Mouse (Mus musculus) brain, adult 10 weeks (tissue): ENCODE results near the gene Olfr1305. TPM values are rescaled to one million over a fixed set of nuclear protein-coding genes. Genes with fewer than 3 reads are reported as not detected.

Experiments
- polyA plus RNA-seq: library from polyadenylated mRNA; stranded (reverse); fragments of 350-450 nt; fragmentation: Illumina TruSeq; extraction: RNeasy Lipid Tissue Mini Kit (QIAGEN cat#74804); gene quantifications from one replicate; pipeline ENCODE4 v1.2.3, GENCODE M21; 2015; ENCODE audit warnings: low read depth, low replicate concordance

Olfr1305 gene
- not detected for polyA plus RNA-seq

DNA sequence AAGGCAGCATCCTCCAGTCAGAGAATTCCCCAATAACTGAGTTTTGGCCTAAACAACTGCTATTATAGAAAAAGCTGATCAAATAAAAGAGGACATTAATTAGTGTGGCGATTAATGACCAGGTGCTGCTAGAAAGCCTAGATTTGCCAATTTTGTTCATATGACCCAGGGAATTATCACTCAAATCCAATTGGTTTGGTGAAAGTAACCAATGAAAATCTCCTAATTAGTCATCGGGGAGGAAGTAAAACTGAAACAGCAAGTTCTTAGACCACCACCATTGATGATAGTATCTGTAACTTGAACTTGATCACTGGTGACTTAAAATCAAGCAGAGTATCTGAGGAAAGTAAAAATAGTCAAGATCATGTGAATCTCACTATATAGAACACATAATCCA lies at the start of gene Olfr1305:
Olfr1305 (minus strand) TSS at position 101 of the 400 bp plus-strand sequence.

DNA sequence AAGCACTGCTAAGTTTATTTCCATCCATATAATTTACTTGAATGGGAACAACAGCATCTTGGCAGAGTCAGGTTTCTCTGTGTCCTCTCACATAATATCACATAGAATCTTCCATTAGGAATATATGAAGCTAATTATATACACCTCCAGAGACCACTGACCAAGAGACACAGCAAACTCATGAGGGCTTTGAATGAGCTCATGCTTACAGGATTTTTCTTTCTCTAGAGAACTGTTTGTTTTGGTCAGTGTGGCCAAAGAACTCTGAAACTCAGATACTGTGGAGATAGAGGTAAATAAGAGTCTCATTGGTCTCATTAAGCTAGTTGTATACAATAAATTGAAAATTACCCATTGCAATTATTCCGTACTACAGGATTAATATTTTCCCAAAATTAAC lies 39.2 kb upstream of the Olfr1305 start, which contains the start of gene Olfr1306:
Olfr1306 (minus strand) TSS at position 101 of the 400 bp plus-strand sequence.

DNA sequence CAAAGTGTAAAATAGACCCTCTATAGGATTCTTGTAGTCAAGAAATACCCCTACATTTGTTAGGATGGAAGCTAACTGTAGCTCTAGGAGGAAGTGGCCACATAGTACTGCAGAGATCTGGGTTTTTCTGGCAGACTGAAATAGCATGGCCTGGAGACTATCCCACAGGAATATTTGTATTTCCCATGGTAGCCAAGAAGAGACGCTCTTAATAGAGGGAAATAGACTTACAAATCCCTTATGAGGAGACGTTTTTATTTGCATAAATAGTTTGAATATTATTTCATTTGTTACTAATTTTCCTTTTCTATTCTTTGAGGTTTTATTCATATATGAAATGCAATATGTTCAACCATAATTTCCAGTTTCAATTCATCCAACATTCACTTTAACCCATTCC lies 56.7 kb downstream of the Olfr1305 start, which contains the start of gene Olfr1303:
Olfr1303 (minus strand) TSS at position 101 of the 400 bp plus-strand sequence.

Other genes starting within 250 kb of the Olfr1305 start
- not detected for gene Olfr1298, start 227.9 kb downstream of the Olfr1305 start, polyA plus RNA-seq
- not detected for gene Olfr1299, start 215.7 kb downstream of the Olfr1305 start, polyA plus RNA-seq
- gene Olfr1301, start 126.1 kb downstream of the Olfr1305 start, polyA plus RNA-seq = not detected
- not detected for gene Olfr1302, start 99.7 kb downstream of the Olfr1305 start, polyA plus RNA-seq
- gene Olfr1303, start 56.8 kb downstream of the Olfr1305 start, polyA plus RNA-seq = not detected
- not detected for gene Olfr1306, start 39.1 kb upstream of the Olfr1305 start, polyA plus RNA-seq
- not detected for gene Olfr1307, start 72.3 kb upstream of the Olfr1305 start, polyA plus RNA-seq
- gene Olfr1308, start 87.8 kb upstream of the Olfr1305 start, polyA plus RNA-seq = not detected
- gene Olfr1309, start 113.1 kb upstream of the Olfr1305 start, polyA plus RNA-seq = not detected
- not detected for gene Olfr1310, start 135.6 kb upstream of the Olfr1305 start, polyA plus RNA-seq
- not detected for gene Olfr1311, start 147.3 kb upstream of the Olfr1305 start, polyA plus RNA-seq
- not detected for gene Olfr1312, start 173.1 kb upstream of the Olfr1305 start, polyA plus RNA-seq
- not detected for gene Olfr1313, start 200.7 kb upstream of the Olfr1305 start, polyA plus RNA-seq
- gene Olfr1314, start 219.6 kb upstream of the Olfr1305 start, polyA plus RNA-seq = not detected
- not detected for gene Olfr1315-ps1, start 238.3 kb upstream of the Olfr1305 start, polyA plus RNA-seq